Mouse (Mus musculus): ENCODE measurements around the gene Rpl29.

DNA sequence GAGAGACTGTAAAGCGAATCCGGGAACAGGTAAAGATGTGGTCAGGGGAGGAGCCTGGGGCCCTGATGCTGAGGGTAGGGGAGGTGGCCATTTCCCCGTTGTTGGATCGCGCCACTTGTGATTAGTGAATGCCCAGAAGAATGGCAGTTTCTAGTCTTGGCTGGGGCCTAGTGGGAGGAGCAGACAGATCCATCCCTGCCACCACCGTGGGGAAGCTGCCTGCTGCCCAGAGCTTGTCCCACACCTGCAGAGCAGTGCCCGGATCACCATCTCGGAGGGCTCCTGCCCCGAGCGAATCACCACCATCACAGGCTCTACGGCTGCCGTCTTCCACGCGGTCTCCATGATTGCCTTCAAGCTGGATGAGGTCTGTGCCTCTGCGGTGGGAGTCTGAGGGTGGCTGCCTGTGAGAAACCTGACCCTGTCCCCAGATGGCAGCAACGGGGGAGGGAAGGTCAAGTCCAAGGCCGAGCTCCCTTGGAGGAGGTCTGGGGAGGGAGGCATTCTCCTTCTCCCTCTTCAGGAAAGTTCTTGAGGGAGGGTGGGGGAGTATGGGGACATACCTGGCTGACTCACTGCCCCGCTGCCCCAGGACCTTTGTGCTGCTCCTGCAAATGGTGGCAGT lies 31.3 kb downstream of the Rpl29 start:
- TF ChIP-seq CTCF (IDR thresholded peaks at IDR 0.05; ENCODE audit: extremely low read depth, insufficient read depth, low read length), result no peak
- TF ChIP-seq POLR2A (IDR thresholded peaks at IDR 0.05; ENCODE audit: extremely low read depth, insufficient read depth, low read length), result no peak
